Mouse (Mus musculus) gastrocnemius, postnatal 25 days (tissue): ENCODE results near the gene B3gnt7. TPM values are rescaled to one million over a fixed set of nuclear protein-coding genes. Genes with fewer than 3 reads are reported as not detected.

Experiments used
- DNase-seq: peaks from one replicate; pipeline ENCODE4 v3.0.0; 2022
- long read RNA-seq, 2 experiments: library from polyadenylated mRNA; stranded (forward); transcript quantifications; one replicate each; pipeline ENCODE4 v2.0.0; 2021
- total RNA-seq, 2 experiments: library from RNA; stranded (reverse); gene quantifications; 1 replicate in 1 of 2; 2 replicates in 1 of 2; pipeline ENCODE4 v1.2.3; 2021

The B3gnt7 gene
- not detected for total RNA-seq
- long read RNA-seq, experiment 1: 0 reads
- long read RNA-seq, experiment 2: 0 reads

DNA sequence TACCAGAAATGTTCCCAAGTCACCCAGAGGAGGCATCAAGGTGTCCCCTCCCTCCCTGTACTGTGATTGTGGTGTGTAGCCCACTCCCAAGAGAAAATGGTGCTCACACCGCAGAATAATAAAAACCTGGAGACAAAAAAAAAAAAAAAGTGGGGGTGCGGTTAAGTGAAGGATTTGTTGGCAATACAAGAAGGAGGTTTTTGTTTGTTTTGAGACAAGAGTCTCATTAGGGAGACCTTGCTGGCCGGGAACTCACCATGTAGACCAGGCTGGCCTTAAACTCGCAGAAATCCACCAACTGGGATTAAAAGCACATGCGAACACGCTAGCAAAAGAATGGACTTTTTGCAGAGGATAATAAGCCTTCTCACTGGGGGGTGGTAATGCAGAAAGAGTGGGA, at the start of gene B3gnt7:
B3gnt7 (plus strand) TSS at position 301 of the 400 bp plus-strand sequence.
- no peak for DNase-seq

- DNase-seq: no peak
Observed at GRCm38 (mm10) chr1:86253410-86253809, 49.2 kb upstream of the B3gnt7 start.

GRCm38 (mm10) chr1:86256311-86256710, 46.3 kb upstream of the B3gnt7 start:
- no peak for DNase-seq

- DNase-seq: no peak
Observed at GRCm38 (mm10) chr1:86257228-86257627, 45.4 kb upstream of the B3gnt7 start.

DNA sequence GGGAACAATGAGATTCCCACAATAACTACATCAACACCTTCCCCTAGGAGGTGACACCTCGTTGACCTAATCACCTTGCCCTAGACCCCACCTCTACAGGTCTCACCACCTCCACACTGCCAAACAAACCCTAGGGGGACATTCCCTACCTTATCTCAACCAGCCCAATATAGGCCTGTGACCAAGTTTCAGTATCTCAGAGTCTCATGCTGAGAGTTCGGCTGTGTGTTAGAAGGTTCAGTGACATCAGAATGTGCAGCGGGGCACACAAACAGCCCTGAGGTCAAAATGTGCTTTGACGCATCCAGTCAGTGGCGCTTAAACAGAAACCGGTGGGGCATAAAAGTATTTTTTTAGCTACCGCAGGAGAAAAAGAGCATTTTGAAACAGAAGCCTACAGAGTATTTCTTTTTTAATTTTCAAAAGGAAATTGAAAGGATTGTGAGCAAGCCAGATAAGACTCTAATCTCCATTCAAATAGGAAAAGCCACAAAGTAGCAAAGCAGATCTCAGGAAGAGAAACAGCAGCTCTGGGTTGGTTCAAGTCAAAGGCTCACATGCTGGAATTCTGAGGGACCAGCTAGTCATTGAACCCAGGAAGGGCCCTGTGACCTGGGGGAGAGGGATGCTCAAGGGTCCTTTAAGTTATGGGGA, 44.3 kb upstream of the B3gnt7 start:
- no peak for DNase-seq

GRCm38 (mm10) chr1:86263564-86264339, 38.9 kb upstream of the B3gnt7 start:
- no peak for DNase-seq

DNA sequence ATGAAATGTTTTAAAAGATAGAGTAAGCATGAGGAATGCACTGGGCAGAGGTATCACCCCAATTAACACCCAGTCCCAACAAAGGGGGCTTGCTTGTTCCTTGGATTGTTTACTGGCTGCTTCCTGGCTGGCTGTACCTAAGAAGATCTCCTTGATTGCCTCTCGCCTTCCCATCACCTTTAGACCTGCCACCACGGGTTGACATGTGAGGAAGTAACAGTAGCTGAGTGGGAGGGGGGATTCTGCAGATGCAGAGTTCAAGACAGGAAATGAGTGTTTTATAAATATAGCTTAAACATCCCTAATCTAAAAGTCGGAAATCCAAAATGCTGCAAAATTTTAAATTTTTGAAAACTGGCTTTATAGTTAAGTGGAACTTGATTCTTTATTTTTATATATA, 37.6 kb upstream of the B3gnt7 start:
- no peak for DNase-seq

- DNase-seq: no peak
Observed at GRCm38 (mm10) chr1:86268492-86269189, 34.0 kb upstream of the B3gnt7 start.

- DNase-seq: no peak
Observed at GRCm38 (mm10) chr1:86269190-86269508, 33.5 kb upstream of the B3gnt7 start.

GRCm38 (mm10) chr1:86271707-86272106, 30.9 kb upstream of the B3gnt7 start:
- DNase-seq: no peak

DNA sequence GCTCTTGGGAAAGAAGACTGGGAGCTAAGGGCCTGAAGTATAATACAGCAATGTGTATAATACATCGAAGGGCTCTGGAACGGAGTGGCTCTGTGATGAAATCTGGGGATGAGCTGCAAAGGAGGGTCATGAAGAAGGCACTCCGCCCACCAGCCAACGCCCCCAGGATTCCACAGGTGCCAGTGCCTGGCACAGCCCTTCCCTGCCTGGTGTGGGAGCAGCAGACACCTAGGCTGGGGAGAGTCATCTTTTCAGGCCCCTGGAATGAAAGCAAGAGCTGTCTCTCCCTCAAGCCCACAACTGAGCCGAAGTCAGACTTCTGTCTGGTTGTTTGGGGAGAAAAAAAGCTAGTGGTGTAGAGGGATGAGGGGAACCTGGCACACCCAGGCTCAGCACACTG, 25.6 kb upstream of the B3gnt7 start:
- no peak for DNase-seq

GRCm38 (mm10) chr1:86281781-86282536, 20.7 kb upstream of the B3gnt7 start:
- DNase-seq: no peak

DNA sequence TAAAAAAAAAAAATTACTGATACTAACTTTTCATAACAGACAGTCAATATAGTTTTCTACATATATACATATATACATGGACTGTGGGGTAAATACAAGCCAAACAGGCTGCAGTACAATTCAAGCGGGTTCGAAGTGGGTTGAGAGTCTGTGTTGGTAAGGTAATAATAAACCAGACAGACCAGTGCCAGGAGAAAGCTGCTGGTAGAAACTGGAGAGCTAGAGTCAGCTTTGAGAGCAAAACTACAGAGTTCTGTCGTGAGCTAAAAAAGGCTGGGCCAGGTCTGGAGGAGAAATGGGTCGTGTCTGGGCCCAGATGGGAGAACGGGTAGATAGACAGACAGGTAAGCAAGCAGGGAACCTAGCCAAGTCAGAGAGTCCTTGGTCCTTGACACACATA, 18.5 kb upstream of the B3gnt7 start:
- no peak for DNase-seq

- no peak for DNase-seq
Observed at GRCm38 (mm10) chr1:86285295-86285694, 17.3 kb upstream of the B3gnt7 start.

DNA sequence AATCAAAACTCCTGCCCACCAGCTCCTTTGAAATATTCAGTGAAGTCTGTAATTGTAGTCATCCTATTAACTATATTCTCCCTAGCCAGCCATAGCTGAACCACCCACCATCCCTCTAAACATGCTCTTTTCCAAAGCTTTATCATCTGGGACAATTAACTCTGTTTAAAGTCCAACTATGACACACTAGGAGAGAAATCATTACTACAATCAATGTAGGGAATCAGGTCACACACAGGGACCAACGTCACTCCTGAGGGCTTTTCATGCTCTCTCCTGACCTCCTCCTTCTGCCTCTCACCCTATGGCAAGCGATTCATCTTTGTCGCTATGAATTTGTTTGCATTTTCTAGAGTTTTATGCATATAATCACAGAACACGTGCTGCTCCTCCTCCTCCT, 15.2 kb upstream of the B3gnt7 start:
- DNase-seq: no peak

GRCm38 (mm10) chr1:86290452-86290851, 12.2 kb upstream of the B3gnt7 start:
- no peak for DNase-seq

DNA sequence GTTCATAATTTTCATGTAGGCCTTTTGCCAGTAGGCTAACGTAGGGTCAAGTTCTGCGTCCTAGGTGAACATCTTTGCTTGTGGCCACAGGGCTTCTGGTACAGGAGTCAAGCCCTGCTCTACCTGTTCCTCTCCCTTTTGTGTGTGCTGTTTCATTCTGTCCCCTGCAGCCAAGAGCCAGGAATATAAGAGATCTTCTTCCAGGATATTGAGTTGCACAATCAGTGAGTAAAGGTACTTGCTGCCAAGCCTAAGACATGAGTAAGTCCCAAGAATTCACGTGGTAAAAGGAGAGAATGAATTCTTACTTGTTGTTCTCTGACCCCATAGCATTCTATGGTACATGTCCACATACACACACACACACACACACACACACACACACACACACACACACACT, 9.5 kb upstream of the B3gnt7 start:
- no peak for DNase-seq

- DNase-seq: no peak
Observed at GRCm38 (mm10) chr1:86293868-86294267, 8.8 kb upstream of the B3gnt7 start.

DNA sequence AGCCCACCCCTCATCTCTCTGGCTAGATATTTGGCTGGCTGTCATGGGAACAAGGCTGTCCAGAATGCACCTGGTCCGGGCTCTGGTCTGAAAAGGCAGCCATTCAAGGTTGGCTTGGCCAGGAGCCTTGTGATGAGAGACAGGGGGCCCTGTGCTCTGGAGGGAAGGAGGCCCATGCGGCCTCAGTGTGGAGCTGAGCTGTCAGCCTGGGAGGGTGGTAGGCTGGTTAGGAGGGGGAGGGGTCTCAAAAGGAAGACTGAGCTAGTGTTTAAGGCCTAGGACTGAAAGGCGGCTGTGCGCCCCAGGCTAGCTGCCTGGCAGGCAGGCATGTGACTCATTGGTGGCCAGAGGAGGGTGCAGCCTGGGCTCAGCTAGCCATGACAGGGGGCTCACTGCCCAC, 8.2 kb upstream of the B3gnt7 start:
- no peak for DNase-seq

DNA sequence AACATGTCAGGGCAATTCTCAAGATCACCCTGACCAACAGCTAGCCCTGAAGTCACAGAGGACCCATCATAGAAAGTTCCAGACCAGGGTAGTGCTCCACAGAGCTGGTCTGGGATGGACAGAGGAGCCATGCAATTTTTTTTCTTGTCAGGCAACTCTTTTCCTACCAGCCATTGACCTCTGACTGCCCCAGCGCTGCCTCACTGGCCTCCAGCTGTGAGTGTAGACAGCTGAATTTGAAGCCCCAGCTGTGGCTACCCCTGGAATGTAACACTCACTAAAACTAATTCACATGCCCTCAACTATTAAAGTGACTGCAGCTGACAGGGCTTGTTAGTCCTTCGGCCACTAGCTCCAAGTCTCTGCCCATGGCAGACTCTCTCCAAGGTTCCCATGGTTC, 2.5 kb upstream of the B3gnt7 start:
- DNase-seq: no peak

DNA sequence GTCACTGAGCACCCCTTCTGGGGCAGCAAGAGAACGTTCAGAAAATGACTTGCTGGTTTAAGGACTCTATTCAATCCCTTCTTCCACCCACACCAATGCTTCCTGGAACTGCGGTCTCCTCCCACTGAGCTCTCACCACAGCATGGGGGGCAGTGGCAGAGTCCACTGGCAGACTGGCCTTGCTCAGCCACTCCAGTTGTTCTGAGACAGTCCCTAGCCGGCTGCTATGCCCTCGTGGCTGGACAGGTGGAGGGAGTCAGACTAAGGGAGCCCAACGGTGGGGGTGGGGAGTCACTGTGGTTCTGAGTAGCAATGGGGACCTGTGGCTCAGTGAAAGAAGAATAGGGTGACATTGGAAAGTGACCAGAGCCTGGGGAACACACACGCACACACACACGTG, 1.9 kb upstream of the B3gnt7 start:
- DNase-seq: no peak

GRCm38 (mm10) chr1:86301221-86302091, 1.2 kb upstream of the B3gnt7 start:
- DNase-seq: no peak
